Mouse (Mus musculus): ENCODE measurements at regions not wholly inside any gene's neighbourhood (a gene's known extent, or its start where the extent isn't known, plus 50 kb on each side); places are given as distances from the start of the nearest gene placed in this dataset.

GRCm38 (mm10) chr13:72345647-72346133, 282.9 kb upstream of the Irx2 start:
- no peak for ATAC-seq (ENCODE audit: low FRiP score, low TSS enrichment)
- WGBS = 17% methylated on average over 6 of the region's 6 CpGs
- no peaks in the 10 kb centered on the region for H3K4me1 ChIP-seq (replicated peaks; ENCODE audit: control insufficient read depth, insufficient read depth)

GRCm38 (mm10) chr13:72346207-72346943, 282.2 kb upstream of the Irx2 start:
- no peaks in the 10 kb centered on the region for H3K4me1 ChIP-seq (replicated peaks; ENCODE audit: control insufficient read depth, insufficient read depth)
- ATAC-seq (ENCODE audit: low FRiP score, low TSS enrichment) (no peak), DNase-seq (ENCODE audit: low spot score) (no peak)
- no peaks in the 10 kb centered on the region for H3K27me3 ChIP-seq (ENCODE audit: control insufficient read depth, insufficient read depth, low read length)
- no peaks in the 10 kb centered on the region for H3K36me3 ChIP-seq (ENCODE audit: control insufficient read depth, insufficient read depth, low read length)
- no peak overlapping the region for H3K4me2 ChIP-seq (replicated peaks; ENCODE audit: low read depth)
- no peak overlapping the region for H3K4me3 ChIP-seq (ENCODE audit: low read depth, low read length)
- 37% methylated on average over 21 of the region's 21 CpGs for WGBS
- no peak overlapping the region for H3K9ac ChIP-seq (ENCODE audit: low read length)
- no peak overlapping the region for H3K27ac ChIP-seq (replicated peaks)
- no peaks in the 10 kb centered on the region for H3K9me3 ChIP-seq (ENCODE audit: control insufficient read depth, low read length)
- TF ChIP-seq CTCF (IDR thresholded peaks at IDR 0.05; ENCODE audit: low read depth) (no peak), EP300 (optimal IDR thresholded peaks at IDR 0.05) (no peak)

More at GRCm38 (mm10) chr13:72345647-72346133, 282.9 kb upstream of the Irx2 start:
- Histone ChIP-seq H3K27ac (replicated peaks) (no peak overlapping the region), H3K27me3 (ENCODE audit: control insufficient read depth, insufficient read depth, low read length) (no peaks in the 10 kb centered on the region), H3K4me3 (ENCODE audit: low read depth, low read length) (no peak overlapping the region), H3K4me2 (replicated peaks; ENCODE audit: low read depth) (no peak overlapping the region), H3K9me3 (ENCODE audit: control insufficient read depth, low read length) (no peaks in the 10 kb centered on the region), H3K36me3 (ENCODE audit: control insufficient read depth, insufficient read depth, low read length) (no peaks in the 10 kb centered on the region), H3K9ac (ENCODE audit: low read length) (no peak overlapping the region)
- TF ChIP-seq CTCF (IDR thresholded peaks at IDR 0.05; ENCODE audit: low read depth) (no peak), EP300 (optimal IDR thresholded peaks at IDR 0.05) (no peak)
- no peak for DNase-seq (ENCODE audit: low spot score)

- TF ChIP-seq EP300 (optimal IDR thresholded peaks at IDR 0.05) (no peak), CTCF (IDR thresholded peaks at IDR 0.05; ENCODE audit: low read depth) (no peak)
- Histone ChIP-seq H3K27me3 (ENCODE audit: control insufficient read depth, insufficient read depth, low read length) (no peaks in the 10 kb centered on the region), H3K9me3 (ENCODE audit: control insufficient read depth, low read length) (no peaks in the 10 kb centered on the region), H3K4me2 (replicated peaks; ENCODE audit: low read depth) (no peak overlapping the region), H3K9ac (ENCODE audit: low read length) (no peak overlapping the region), H3K4me3 (ENCODE audit: low read depth, low read length) (no peak overlapping the region), H3K4me1 (replicated peaks; ENCODE audit: control insufficient read depth, insufficient read depth) (no peaks in the 10 kb centered on the region), H3K36me3 (ENCODE audit: control insufficient read depth, insufficient read depth, low read length) (no peaks in the 10 kb centered on the region), H3K27ac (replicated peaks) (no peak overlapping the region)
- ATAC-seq (ENCODE audit: low FRiP score, low TSS enrichment) = no peak
- DNase-seq (ENCODE audit: low spot score) = no peak
- 84% methylated on average over 14 of the region's 14 CpGs for WGBS
These were observed 281.6 kb upstream of the Irx2 start for GRCm38 (mm10) chr13:72346944-72347586.

GRCm38 (mm10) chr13:72352641-72353181, 275.9 kb upstream of the Irx2 start:
- DNase-seq (ENCODE audit: low spot score) (no peak), ATAC-seq (ENCODE audit: low FRiP score, low TSS enrichment) (no peak)
- no peaks in the 10 kb centered on the region for H3K4me1 ChIP-seq (replicated peaks; ENCODE audit: control insufficient read depth, insufficient read depth)
- no peaks in the 10 kb centered on the region for H3K36me3 ChIP-seq (ENCODE audit: control insufficient read depth, insufficient read depth, low read length)
- H3K4me2 ChIP-seq (replicated peaks; ENCODE audit: low read depth) = no peak overlapping the region
- H3K4me3 ChIP-seq (ENCODE audit: low read depth, low read length) = no peak overlapping the region
- H3K9ac ChIP-seq (ENCODE audit: low read length) = no peak overlapping the region
- H3K9me3 ChIP-seq (ENCODE audit: control insufficient read depth, low read length) = no peaks in the 10 kb centered on the region
- WGBS = 39% methylated on average over 18 of the region's 18 CpGs
- no peaks in the 10 kb centered on the region for H3K27me3 ChIP-seq (ENCODE audit: control insufficient read depth, insufficient read depth, low read length)
- TF ChIP-seq CTCF (IDR thresholded peaks at IDR 0.05; ENCODE audit: low read depth) (no peak), EP300 (optimal IDR thresholded peaks at IDR 0.05) (no peak)
- no peak overlapping the region for H3K27ac ChIP-seq (replicated peaks)

- Histone ChIP-seq H3K9me3 (ENCODE audit: control insufficient read depth, low read length) (no peaks in the 10 kb centered on the region), H3K4me1 (replicated peaks; ENCODE audit: control insufficient read depth, insufficient read depth) (no peaks in the 10 kb centered on the region), H3K27me3 (ENCODE audit: control insufficient read depth, insufficient read depth, low read length) (no peaks in the 10 kb centered on the region), H3K4me2 (replicated peaks; ENCODE audit: low read depth) (no peak overlapping the region), H3K4me3 (ENCODE audit: low read depth, low read length) (no peak overlapping the region), H3K27ac (replicated peaks) (no peak overlapping the region), H3K36me3 (ENCODE audit: control insufficient read depth, insufficient read depth, low read length) (no peaks in the 10 kb centered on the region), H3K9ac (ENCODE audit: low read length) (no peak overlapping the region)
- ATAC-seq (ENCODE audit: low FRiP score, low TSS enrichment) = no peak
- TF ChIP-seq EP300 (optimal IDR thresholded peaks at IDR 0.05) (no peak), CTCF (IDR thresholded peaks at IDR 0.05; ENCODE audit: low read depth) (no peak)
- no peak for DNase-seq (ENCODE audit: low spot score)
- WGBS = 87% methylated on average over 1 of the region's 1 CpGs
These were observed 273.3 kb upstream of the Irx2 start for GRCm38 (mm10) chr13:72355297-72355696.

GRCm38 (mm10) chr13:72355821-72356220, 272.8 kb upstream of the Irx2 start:
- Histone ChIP-seq H3K9me3 (ENCODE audit: control insufficient read depth, low read length) (no peaks in the 10 kb centered on the region), H3K9ac (ENCODE audit: low read length) (no peak overlapping the region), H3K4me2 (replicated peaks; ENCODE audit: low read depth) (no peak overlapping the region), H3K27me3 (ENCODE audit: control insufficient read depth, insufficient read depth, low read length) (no peaks in the 10 kb centered on the region), H3K4me1 (replicated peaks; ENCODE audit: control insufficient read depth, insufficient read depth) (no peaks in the 10 kb centered on the region), H3K4me3 (ENCODE audit: low read depth, low read length) (no peak overlapping the region), H3K36me3 (ENCODE audit: control insufficient read depth, insufficient read depth, low read length) (no peaks in the 10 kb centered on the region), H3K27ac (replicated peaks) (no peak overlapping the region)
- no peak for TF ChIP-seq CTCF (IDR thresholded peaks at IDR 0.05; ENCODE audit: low read depth)
- no peak for DNase-seq (ENCODE audit: low spot score)
- WGBS = 61% methylated on average over 3 of the region's 3 CpGs
- no peak for ATAC-seq (ENCODE audit: low FRiP score, low TSS enrichment)

Data from stomach, postnatal 0 days (tissue).